Mouse (Mus musculus): Measurements from ENCODE around the gene Thada.
"Not testable (repeated sequence)": the region's sequence is repeated elsewhere in the genome, so short reads cannot be mapped to it uniquely, and the experiment has no call there.

Thada gene

DNA sequence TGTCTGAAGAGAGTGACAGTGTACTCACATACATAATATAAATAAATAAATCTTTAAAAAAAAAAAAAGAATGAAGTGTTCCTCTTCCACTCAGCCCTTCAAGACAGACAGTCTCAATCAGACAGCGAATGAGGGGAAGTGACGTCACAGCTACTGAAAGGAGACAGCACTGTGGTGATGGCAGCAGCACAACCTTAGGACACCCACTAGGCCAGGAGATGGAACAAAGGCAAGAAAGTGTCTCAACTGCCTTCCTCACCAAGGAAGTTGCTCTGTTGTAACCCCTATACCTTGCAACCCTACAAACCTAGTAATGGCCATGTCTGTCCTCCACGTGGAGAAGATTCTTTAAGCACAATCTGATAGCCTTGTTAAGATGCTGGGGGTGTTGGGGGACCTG is 125.4 kb downstream of the Thada start:
- no peak for DNase-seq

DNA sequence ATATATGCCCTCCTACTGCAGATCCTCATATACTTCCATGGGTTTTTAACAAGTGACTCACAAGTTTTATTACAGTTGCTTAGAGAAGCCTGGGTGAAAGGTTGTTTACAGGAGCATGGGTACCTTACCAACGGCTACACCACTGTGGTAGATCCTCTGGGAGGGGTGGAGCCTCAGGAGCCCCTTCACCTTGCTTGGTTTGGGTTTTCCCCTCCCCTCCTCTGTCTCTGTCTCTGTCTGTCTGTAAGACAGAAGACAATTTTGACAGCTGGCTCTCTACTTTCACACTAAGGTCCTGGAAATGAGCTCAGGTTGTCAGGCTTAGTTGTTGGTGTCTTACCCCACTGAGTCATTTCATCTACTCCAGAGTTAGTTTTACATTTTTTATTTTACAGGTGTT is 130.0 kb downstream of the Thada start:
- DNase-seq, result no peak

DNA sequence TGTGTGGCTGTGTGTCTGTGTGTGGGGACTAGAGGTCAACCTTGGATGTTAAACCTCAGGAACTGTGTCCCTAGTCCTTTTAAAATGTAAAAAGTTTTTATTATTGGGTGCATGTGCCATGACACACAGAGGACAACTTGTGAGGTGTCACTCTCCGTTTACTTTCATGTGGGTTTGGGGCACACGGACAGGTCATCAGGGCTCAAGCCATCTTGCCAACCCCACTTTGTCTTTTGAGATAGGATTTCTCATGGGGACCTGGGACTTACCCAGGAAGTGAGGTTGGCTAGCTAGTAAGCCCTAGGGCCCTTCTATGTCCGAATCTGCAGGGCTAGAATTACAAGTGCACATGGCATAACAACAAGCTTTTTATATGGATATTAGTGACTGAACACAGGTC is 130.9 kb downstream of the Thada start:
- no peak for DNase-seq

DNA sequence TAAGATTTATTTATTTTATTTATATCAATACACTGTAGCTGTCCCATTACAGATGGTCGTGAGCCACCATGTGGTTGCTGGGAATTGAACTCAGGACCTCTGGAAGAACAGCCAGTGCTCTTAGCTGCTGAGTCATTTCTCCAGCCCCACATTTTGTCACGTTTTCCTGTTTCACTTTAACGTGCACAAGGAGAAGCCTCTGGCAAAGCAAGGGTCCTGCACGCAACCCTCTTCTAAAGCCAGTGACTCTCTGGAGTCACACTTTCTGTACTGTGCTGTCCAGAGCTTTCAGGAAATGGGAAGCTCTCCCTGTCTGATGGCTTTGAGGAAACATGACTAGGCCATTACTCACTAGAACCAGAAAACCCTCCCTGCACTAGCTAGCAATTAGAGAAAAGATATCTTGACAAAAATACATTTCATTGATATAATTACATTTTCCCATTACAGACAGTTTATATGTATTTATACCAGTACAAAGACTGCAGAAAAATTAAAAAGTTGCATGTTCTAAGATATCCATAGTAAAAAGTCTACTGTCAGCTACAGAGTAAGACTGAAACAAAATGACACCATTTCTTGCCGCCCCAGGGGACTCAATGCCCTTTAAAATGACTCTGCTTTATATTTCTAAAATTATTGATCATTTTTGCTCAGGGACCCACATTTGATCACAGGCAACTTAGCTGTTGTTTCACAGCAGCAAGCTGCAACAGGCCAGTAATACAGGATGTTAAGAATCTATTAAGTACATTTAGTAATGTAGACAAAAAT is 131.6 kb downstream of the Thada start:
- DNase-seq, result no peak

DNA sequence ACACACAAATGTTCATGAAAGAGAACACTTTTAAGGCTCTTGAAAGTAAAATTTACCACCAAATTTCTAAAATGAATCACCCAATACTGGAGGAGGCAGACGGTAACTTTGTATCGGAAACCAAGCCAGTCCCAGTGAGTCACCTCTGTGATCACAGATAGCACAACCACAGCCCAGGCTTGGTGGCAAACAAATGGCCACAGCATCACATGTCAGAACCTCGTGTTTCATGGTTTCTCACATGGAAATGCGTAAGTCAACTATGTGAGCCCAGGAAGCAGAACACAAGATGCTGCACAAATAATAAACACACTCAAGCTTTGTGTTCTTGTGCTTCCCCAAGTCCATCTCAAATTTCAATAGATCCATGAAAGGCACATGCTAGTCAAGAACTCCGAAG is 133.1 kb downstream of the Thada start:
- DNase-seq, result no peak

DNA sequence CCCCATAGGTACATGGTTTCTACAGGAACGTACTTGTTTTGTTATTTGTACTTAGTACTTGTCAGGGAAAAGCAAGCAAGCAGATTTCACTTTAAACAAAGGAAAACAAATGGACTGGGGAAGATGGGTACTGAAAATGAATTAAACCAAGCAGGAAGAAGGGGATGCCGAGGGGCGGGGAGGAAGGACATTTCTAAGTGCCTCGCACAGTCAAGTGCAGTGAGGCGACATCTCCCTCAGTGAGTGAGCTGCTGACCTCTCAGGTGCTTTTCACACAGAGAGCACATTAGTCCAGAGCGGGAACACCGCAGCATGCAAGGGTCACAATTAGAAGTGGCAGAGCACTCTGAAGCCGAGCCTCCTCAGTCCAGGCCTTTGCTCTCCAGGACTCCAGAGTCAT is 135.0 kb downstream of the Thada start:
- DNase-seq, result no peak

DNA sequence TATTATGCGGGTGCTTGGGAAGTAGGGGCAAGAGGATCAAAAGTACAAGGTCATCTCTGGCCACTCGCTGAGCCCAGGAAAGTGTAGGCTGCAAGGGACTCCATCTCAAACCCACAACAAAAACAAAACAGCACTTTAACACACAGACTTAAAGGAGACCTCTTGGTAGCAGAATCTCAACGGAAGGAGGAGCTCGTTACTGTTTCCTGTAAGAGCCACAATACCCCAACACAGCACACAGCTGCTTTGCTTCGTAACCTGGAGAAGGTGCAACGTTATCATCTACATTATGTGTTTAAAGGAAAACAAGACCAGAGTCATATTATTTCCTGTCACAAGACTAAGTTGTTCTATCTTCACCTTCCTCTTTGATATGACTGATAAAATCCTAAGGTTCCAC is 135.5 kb downstream of the Thada start:
- DNase-seq, result no peak

DNA sequence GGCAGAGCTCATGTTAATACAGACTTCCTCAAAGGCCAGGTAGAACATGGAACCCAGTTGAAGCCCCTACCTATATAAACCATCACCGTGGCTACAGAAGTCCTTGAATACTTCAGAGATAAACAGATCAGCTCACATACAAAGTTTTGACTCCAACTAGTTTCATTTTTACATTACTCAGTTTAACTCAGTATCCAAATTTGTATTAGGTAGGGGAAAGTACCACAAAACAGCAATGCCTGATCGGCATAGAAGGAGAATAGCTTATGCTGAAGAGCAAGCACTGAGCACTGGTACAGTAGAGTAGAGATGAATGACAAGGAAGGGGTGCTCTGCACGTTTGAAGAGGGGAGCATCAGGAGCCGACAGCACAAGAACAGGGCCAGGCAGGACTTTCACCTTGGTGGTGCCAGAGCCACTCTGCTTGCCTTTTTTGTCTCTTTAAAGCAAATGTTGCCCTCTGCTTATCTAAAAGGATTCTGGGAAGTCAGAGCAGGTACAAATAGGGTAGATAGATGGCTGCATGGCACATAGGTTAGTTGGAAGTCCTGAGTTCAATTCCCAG is 136.0 kb downstream of the Thada start:
- DNase-seq, result no peak

DNA sequence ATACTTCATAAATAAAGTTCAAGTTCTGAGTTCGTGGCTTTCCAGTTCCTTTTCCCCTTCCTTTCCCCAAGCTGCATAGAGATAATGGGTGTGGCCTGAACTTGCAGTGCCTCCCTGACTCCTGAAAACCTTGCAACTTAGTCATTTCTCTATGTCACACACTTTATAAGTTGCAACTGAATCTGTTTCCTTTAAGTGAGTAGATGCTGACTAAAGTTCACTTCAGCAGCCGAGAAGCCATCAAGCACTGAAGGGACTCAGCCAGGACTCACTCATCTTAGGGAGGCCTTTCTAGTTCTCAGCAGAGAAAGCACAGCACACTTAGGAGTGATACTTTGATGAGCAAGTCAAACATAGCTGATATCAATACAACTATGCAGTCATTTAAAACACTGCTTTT is 137.5 kb downstream of the Thada start:
- no peak for DNase-seq

DNA sequence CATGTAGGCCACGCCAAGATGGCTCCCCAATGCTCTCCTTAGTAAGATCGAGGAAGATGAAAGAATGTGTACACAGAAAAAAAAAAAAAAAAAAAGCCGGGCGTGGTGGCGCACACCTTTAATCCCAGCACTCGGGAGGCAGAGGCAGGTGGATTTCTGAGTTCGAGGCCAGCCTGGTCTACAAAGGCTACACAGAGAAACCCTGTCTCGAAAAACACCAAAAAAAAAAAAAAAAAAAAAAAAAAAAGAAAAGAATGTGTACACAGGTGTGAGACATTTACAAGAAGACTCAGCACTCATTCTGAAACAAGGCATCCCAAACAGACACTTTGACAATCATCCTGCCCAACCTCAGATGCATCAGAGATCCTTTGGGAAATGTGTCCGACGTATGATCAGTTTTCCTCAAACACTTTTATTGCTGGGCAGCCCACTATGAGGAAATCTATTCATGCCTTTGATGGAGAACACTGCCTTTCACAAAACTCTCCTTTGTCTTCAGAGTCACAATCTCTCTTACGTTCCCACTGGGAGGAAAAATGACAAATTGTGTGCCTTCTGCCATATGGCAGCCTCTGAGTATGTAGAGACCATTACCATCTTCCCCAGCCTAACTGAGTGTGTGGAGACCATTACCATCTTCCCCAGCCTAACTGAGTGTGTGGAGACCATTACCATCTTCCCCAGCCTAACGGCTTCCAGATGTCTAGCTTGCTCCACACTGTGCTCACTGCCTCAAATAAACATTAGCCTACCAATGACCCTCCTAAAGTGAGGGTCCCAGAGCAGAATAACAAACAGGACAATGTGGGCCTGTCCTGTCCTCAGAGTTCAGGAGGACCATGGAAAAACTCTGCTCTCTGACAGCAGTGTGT is 138.7 kb downstream of the Thada start:
- DNase-seq, result no peak

DNA sequence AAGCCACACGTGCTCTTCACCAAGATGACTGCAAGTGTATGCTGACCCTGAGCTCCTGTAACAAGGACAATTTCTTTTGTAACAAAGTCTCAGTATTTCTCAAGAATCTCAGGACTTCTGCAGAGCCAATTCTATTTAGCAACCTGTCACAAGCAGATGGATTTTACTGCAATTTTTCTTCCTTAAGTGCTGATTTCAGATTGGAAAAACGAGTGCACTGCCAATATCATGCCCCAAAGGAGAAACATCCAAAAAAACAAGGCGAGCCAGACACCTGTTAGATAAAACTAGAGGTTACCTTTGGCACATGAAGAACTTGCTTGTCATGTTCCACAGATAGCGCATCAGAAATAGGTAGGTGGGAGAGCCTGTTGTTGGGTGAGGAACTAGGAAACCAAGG is 143.8 kb downstream of the Thada start:
- no peak for DNase-seq

DNA sequence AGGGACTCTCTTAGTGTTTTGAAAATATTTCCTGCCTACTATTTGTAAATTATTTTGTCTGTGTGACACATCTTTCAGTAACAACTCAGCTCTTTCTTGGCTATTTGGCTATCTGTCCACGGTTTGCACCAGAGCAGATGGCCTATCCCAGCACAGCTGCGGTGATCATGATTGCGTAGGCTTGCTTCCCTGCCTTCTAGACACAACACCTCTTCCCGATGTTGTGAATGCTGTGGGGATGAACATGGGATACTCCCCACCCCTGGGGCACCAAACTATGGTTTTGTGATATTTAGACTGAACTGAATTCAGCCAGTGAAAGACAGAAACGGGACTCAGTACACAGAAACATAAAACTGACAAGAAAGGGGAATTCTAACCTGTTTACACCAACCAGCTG is 144.7 kb downstream of the Thada start:
- DNase-seq, result peak; percentile 32

DNA sequence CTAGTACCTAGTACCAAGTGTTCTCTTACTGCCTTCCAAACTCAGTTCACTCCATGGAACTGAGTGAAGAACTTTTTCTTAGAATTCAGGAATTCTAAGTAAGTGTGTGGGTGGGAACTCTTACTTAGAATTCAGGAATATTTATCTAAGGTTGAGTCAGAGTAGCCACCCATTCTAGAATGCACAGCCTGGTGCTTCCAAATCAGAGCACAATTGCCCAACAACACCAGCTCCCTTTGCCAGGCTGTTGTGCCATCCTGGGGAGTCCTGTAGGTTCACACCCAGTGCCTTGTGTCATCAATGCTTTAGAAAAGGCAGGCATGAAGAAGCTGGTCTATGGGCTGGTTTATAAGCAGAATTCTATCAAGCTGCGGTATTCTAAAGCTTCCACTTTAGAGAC is 145.4 kb downstream of the Thada start:
- no peak for DNase-seq

DNA sequence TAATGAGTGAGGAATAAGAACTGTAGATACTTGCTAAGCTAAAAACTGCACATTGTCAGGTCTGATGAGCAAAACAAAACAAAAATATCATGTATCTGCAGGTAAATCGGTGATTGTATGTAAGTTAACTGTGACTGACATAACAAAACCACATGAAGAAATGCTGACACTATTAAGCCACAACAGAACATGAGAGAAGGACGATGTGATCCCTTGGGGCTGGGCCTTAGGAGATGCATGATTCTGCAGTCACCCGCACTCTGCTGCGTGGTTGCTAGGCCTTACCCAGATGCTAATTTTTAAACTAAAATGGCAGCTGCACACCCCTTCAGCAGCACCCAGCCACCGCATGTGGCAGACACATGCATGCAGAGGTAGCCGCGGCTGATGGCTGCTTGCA is 151.7 kb downstream of the Thada start:
- no peak for DNase-seq

DNA sequence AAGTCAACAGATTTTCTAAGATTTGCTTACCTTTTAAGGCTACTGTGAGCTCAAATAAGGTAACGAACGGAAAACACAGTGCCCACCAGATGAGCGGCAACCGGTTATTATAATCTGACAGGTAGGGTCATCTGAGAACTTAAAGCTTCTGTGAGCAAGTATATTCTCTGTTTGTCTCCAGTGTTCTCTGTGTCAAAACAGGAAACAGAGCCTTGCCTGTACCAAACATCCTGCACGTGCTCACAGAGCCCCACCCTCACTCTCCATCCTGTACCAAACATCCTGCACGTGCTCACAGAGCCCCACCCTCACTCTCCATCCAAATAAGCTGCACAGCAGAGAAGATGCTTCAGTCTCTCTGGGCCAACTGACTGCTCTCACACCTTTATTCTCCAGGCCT is 152.5 kb downstream of the Thada start:
- DNase-seq, result peak; percentile 24

DNA sequence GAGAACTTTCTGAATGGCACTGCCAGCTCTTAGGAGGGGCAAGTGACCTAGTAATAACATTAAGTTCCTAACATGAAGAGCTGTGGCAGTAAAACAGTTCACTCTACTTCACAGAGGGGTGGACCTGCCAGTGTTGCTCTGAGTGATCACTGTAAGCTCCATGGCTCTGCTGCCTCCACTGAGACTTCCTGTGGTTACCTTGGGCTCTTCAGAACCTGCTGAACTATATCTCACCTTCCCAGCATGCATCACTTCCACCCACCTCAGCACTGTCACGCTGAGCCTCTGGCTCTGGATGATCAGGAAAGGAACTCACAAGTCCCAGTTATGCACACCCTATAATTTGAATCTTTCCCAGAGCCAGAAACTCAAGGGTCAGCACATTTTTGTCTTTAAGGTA is 159.9 kb downstream of the Thada start:
- DNase-seq, result peak; percentile 18

DNA sequence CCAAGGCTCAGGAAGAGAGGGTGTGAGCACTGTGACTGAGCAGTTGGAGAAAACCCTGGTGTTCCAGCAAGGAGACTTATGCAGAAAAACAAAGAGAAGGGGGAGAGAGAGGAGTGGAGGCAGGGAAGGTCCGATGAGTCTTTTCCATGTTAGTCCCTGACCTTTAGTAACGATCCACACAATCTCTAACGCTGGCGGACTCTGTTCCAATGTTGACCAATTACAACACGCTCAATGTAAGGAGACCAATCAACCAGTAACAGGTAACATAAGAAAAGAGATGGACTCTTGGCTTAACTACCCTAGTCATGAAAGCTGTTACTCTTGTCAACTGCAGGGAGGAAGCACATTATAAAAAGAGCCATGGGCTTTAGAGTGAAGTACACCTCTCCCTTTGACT is 160.9 kb downstream of the Thada start:
- DNase-seq, result no peak

DNA sequence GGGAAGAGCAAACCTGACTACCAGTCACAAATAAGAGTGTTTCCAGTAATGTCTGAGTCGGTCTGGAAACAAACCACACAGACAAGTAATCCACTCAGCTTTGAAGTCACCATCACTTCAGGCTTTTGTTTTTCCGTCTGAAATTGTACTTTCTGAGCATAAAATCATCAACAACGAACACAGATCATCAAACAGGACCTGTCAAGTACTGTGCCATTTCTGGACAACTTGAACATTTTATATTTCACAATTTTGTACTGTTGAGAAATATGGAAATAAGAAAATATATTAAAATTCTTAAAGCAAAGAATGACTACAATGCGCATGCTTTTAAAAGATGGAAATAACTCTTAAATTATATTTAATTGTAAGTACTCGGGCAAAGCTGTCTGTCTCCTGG is 161.9 kb downstream of the Thada start:
- DNase-seq, result no peak

DNA sequence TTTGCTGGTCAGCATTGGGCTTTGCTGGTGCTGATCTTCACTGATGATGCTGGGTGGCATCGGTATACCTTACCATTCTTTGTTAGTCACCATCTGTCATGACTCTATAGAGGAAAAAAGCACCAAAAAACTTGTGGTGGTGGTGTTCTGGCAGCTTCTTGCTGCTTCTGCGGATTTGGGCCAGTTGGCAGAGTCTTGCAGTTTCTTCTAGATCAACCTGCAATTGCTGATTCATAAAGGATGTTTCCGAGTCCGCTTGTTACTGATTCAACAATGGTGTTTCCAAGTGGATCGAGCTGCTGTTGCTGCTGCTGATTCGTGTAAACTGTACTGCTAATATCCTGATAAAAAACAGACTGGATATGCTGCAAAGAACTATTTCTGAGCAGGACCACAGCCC is 168.0 kb downstream of the Thada start:
- DNase-seq, result no peak

DNA sequence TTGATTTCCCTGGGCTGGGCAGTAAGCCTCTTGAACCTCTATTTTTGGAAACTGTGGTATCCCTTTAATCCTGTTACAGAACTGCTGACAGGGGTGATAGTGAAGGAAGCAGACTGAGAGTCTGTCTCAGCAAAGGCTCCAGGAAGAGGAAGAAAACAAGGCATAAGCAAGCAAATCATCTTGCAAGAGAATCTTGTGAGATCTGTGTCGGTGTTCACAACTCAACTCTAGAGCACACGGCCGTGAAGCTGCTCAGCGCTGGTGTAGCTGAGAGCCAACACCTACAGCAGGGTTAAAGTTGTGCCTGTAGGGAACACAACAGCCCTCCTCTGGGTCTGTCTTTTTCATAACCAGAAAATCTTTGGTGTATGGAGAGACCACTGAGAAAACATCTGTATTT is 172.8 kb downstream of the Thada start:
- no peak for DNase-seq

DNA sequence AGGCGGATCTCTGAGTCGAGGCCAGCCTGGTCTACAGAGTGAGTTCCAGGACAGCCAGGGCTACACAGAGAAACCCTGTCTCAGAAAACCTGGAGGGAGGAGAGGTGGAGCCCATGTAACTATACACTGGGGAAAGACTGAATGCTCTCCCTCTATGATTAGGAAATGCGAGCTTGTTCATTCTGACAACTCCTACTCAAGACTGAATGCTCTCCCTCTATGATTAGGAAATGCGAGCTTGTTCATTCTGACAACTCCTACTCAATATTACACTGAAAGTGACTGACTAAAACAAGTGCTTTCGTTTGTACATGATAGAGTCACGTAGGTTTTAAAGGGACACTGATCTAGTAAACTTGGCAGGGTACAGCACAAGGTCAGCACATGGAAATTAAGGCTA is 174.8 kb downstream of the Thada start:
- not testable (repeated sequence) for DNase-seq

DNA sequence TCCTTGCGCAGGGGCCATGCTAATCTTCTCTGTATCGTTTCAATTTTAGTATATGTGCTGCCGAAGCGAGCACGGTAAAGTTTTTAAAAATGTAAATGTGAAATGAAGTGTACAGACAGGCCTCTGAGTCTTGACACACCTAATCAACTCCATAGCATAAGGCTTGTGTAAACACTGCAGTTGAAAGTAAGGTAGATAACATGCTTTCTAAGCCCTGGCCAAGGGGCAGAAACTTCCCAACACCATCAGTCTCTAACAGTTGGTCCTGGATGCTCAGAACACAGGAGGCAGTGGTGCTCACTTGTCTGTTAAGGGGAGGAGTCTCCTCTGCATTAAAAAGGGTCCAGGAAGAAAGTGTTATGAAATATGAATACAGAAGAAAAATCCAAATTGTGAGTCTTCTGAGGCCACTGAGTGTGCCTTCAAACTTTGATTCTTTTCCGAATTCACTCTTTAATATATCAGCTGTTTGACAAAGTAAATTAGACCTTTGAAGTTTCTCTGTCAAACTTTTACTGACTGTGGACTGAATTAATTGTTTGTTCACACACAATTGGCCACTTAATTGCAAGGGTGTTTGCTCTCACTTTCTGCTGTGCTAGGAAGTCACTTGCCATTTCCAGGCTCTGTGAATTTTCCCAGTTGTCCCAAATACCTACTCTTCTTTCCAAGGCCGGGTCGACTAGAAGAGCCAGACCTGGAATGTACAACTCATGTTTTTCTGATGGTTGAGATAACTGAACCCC is 178.2 kb downstream of the Thada start:
- DNase-seq, result no peak

DNA sequence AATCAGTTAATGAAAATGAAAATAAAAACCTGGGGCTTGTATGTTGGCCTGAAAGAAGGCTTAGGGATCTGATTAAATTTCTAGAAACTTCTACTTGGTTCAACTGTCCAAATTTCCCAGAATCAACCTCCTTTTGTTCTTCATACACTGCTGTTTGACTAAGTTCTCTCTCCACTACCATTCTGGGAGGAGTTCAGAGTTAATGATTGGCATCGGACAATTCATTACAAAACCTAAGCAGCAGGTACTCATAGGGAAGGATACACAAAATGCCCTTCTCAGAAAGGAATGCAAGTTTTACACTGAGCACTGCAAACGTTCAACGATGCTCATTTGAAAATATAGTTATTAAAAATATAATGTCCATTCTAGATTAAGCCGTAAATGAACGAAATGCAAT is 179.5 kb downstream of the Thada start:
- no peak for DNase-seq

Measured in lung, postnatal 10 days (tissue).